ENCODE assay signal across 21 mouse cellular contexts in genomic region chr19:40971273-40971914, GRCm38 (mm10). TPM values are rescaled to one million over a fixed set of nuclear protein-coding genes. Genes with fewer than 3 reads are reported as not detected.
"Had no signal": no experiment of that assay in that cellular context is flagged by ENCODE, and none has a peak within 500 bp of the region (broad histone marks: within the 10 kb centered on the region; RNA-seq: fewer than 3 reads in every experiment).

No protein-coding gene starts in this region.

- H3K36me3 ChIP-seq: limb, embryonic 10.5 days; limb, embryonic 13.5 days; stomach, embryonic 15.5 days had no signal

- H3K4me2 ChIP-seq: limb, embryonic 13.5 days; lung, embryonic 14.5 days; midbrain, embryonic 11.5 days; stomach, embryonic 15.5 days had no signal

- H3K4me3 ChIP-seq: layer of hippocampus, adult 2 months; limb, embryonic 10.5 days; limb, embryonic 13.5 days; megakaryocyte, embryonic 14.5 days; stomach, embryonic 15.5 days had no signal

- H3K4me1 ChIP-seq: limb, embryonic 10.5 days; limb, embryonic 13.5 days; megakaryocyte, embryonic 14.5 days; stomach, embryonic 15.5 days had no signal

- H3K9me3 ChIP-seq: limb, embryonic 10.5 days; limb, embryonic 13.5 days; megakaryocyte, embryonic 14.5 days; stomach, embryonic 15.5 days had no signal

- H3K27me3 ChIP-seq: limb, embryonic 13.5 days; stomach, embryonic 15.5 days had no signal

- H3K27ac ChIP-seq: kidney, postnatal 0 days; layer of hippocampus, adult 2 months; limb, embryonic 10.5 days; limb, embryonic 13.5 days; stomach, embryonic 15.5 days had no signal

- ATAC-seq: intestine, postnatal 0 days; lung, postnatal 0 days had no signal

- H3K9ac ChIP-seq: limb, embryonic 13.5 days; lung, embryonic 14.5 days; stomach, embryonic 15.5 days had no signal

- DNase-seq: kidney, adult 2 months; kidney, postnatal 25 days; layer of hippocampus, adult 9-11 months; lung, embryonic 14.5 days; midbrain, embryonic 14.5 days; right cerebral cortex, adult 18-20 months; right cerebral cortex, postnatal 14 days; right cerebral cortex, postnatal 4 days had no signal

RNA-seq across cellular contexts. Expression of gene Dntt, which starts 57.7 kb away (rescaled TPM):
- total RNA-seq: layer of hippocampus, adult 2 months; layer of hippocampus, postnatal 25 days; left cerebral cortex, adult 18-20 months; midbrain, postnatal 0 days had no signal
- polyA plus RNA-seq: intestine, embryonic 14.5 days; intestine, postnatal 0 days; limb, embryonic 10.5 days; limb, embryonic 13.5 days; lung, postnatal 0 days; midbrain, embryonic 11.5 days had no signal
